Mouse (Mus musculus): ENCODE measurements around the gene Ttc16.

DNA sequence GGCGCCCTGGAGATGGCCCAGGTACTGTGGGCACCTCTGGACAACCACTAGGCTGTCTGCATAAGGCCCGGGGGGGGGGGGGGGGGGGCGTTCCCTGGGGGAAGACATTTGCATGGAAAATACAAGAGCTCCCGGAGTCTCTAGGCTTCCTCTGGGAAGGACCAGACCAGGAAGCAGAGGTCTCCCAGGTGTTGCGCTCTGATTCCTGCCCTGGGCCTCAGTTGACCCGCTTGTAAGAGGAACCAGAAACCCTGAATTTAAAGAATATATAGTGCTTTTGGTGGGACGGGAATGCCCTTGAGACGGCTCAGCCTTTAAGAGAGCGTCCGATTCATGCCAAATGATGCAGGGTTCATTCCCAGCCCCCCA lies 23.8 kb downstream of the Ttc16 start:
- TF ChIP-seq CTCF (IDR thresholded peaks at IDR 0.05; ENCODE audit: control insufficient read depth, insufficient read depth, insufficient read length) (no peak), MYOG (IDR thresholded peaks at IDR 0.05; ENCODE audit: control insufficient read depth, extremely low read depth, insufficient read length) (no peak), MAX (IDR thresholded peaks at IDR 0.05) (no peak), USF1 (IDR thresholded peaks at IDR 0.05; ENCODE audit: low read depth) (no peak), CEBPB (IDR thresholded peaks at IDR 0.05; ENCODE audit: low read depth) (no peak), MYOD1 (IDR thresholded peaks at IDR 0.05; ENCODE audit: control insufficient read depth, insufficient read length, low read depth) (no peak), FOSL1 (IDR thresholded peaks at IDR 0.05; ENCODE audit: insufficient read depth, low read length, poor library complexity, severe bottlenecking) (no peak)

Data from C2C12 (cell line).